Mouse (Mus musculus) CD4-positive, CD25-positive, alpha-beta regulatory T cell (primary cell): ENCODE measurements around the gene Ddc. TPM values are rescaled to one million over a fixed set of nuclear protein-coding genes. Genes with fewer than 3 reads are reported as not detected.

Source experiments
- polyA plus RNA-seq: library from polyadenylated mRNA; unstranded; fragments of 100-300 nt; shearing (Covaris generic); gene quantifications from one replicate; pipeline ENCODE4 v1.2.1, GENCODE M21; 2017

Ddc gene
- polyA plus RNA-seq, result 4.5 TPM

GRCm38 (mm10) chr11:11897645-11898357, at the start of gene Ddc:
Gene Ddc (minus strand): TSS chr11:11898144.

GRCm38 (mm10) chr11:11808820-11809403, 89.0 kb downstream of the Ddc start, which contains the start of gene Fignl1:
Gene Fignl1 (minus strand): TSS chr11:11808962.

Other genes with a start within 250 kb of the Ddc start
- gene Ikzf1, start 213.1 kb downstream of the Ddc start, polyA plus RNA-seq, result 121 TPM
- 5.7 TPM for gene Fignl1, start 89.2 kb downstream of the Ddc start, polyA plus RNA-seq
- gene Grb10, start 140.5 kb upstream of the Ddc start, polyA plus RNA-seq, result 0.06 TPM